Mouse (Mus musculus) megakaryocyte, embryonic 14.5 days (primary cell): ENCODE measurements around the gene Arl8a.

Experiments used
- FLI1 ChIP-seq: IDR thresholded peaks from 2 replicates; pipeline ENCODE4 v1.6.1; 2012; ENCODE audit warnings: low read length, inconsistent platforms, mixed read lengths
- GATA1 ChIP-seq: IDR thresholded peaks from 3 replicates; pipeline ENCODE4 v1.6.1; 2012; ENCODE audit warnings: mixed read lengths, low read length, inconsistent platforms, borderline replicate concordance

DNA sequence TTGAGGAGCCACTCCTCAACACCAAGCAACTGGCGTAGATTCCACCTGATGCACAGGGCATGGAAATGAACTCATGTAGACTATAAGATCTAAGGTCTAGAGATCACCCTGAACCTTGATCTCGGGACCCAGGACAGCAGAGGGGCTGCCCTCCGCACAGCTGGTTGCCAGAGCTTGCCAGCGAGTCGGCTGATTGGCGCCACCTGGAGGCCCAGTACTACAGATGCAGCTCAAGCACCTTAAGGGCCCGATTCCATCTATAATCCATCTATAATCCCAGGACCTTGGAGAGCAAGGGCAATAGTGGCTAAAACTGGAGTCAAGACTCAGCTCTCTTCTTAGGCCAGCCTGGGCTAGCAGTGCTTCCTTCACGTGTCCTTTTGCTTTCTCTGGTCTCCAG lies 40.7 kb upstream of the Arl8a start:
- TF ChIP-seq GATA1 (no peak), FLI1 (no peak)
